Mouse (Mus musculus) heart, postnatal 10 days (tissue): ENCODE results near the gene Zmiz1. TPM values are rescaled to one million over a fixed set of nuclear protein-coding genes. Genes with fewer than 3 reads are reported as not detected.
A peak's percentile ranks its signal among the peaks of the same experiment; 100 is the strongest.

Source experiments
- DNase-seq, 2 experiments: peaks; one replicate each; pipeline ENCODE4 v3.0.0; 2021
- intact Hi-C: fragments of 180-260 bp; cut with DNase I; formaldehyde crosslinking; loops from one replicate; pipeline ENCODE4 v1.15.1; 2025
- total RNA-seq, 2 experiments: library from RNA; stranded (reverse); gene quantifications; 2 replicates each; pipeline ENCODE4 v1.2.3; 2021

The Zmiz1 gene
- total RNA-seq, 2 experiments from 2014 or later, result 70.9 to 72.0 TPM

DNA sequence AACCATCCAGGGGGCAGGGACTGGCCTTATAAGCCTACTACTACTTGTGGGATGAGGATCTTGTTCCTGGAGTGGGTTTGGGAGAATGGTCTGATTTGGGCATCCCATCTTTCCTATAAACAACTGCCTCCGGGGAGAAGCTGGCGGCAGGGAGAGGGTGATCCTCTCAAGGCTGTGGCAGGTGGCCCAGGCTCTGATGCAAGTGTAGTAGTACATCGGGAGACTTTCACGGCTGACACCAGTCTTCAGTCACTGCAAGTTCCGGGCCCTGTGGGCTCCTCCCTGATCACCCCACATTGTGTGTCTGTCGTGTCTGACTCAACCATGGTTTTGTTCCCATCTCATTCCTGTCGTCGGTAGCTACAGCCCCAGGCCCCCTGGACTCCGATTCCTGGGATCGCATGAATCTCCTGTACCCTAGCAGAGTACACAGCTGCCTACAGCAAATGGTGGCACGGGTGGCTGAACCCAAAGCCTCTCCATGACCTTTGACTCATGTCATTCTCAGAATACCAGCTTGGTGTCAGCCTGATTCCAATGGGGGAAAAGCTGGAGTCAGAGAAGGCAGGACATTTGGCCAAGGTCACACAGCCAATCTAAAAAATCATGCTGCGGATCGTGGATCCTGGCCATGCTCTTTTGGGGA is 49.2 kb downstream of the Zmiz1 start:
- no peak for DNase-seq
- intact Hi-C loops, result no loop called here

DNA sequence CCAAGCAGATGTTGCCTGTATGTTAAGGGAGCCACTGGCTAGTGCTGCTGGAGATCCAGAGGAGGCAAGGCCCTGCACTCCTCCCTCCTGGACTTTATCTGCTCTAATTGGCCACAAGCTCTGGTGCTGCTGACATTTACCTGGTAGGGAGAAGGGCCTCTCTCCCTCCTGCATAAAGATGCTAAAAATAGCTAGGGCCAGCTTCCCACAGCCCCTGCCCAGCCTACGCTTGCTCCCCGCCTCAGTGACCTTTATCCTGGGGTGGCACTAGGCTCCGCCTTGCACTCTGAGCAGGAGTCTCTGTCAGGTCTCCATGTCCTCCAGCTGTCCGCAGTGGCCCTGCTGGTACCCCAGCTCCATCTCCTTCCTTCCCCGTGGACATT is 49.8 kb downstream of the Zmiz1 start:
- intact Hi-C loops, result no loop called here
- DNase-seq, result peak; percentile 61 to 82

DNA sequence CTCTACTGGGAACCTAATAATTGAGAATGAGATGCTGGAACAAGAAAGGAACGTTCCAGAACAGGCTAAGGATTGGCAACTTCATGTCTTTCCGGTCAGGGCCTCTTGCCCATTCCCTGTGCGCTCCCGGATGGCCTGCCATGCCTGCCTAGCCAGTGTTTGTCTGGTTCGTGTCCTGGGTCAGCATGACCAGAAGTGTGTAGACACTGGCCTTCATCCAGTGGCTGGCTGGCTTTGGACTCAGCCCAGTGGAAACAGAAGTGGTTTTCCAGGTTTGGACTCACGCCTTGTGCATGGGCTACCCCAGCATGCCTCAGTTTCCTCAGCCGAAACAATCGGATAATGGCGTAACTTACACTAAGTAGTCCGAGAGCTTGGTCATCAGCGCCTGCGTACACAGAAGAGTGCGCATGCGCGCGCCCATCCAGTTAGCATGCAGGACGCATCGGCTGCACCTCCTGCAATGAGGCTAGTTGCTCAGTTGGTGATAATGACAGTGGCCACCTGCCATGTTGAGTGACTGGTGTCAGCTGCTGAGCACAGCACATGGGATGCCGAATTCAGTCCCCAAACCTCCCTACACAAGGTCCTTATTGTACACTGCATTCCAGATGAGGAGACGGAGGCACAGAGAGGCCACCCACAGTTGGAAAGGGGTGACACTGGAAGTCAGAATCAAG is 50.6 kb downstream of the Zmiz1 start:
- DNase-seq, result no peak
- intact Hi-C loops, result no loop called here

DNA sequence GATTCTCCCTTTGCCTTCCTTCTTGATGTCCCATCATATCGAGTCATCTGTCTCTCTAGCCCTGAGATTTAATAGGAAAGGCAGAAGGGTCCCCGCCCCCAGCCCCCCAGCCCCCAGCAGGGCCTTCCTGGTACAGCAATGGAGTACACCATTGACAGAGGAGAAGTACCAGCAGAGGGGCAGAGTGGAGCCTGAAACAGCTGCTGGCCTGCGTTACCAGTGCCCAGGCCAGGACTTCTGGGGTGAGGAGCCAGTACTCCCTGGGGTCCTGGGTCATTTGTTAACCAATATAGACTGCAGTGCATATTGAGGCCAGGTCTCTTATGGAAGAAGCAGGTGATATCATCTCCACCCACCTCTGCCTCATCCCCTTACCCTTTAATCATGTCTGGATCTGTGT is 51.4 kb downstream of the Zmiz1 start:
- intact Hi-C loops, result no loop called here
- DNase-seq, result no peak

DNA sequence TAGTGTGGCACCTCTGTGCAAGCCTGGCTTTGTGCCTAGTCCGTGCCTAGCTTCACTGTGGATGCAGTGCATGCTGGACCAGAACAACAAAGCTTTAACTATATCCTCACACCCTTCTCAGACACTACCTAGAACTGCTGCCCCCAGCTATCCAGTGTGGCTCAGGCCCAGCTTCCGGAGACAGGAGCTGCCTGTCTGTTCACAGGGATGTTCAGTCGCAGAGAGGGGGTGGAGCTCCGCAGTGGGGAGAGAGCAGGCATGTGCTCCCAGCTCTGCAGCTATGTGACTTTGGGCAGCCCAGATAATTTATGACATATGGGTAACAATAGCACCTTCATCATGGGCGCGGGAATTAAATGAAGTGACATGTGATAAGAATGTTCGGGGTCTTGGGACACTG is 52.0 kb downstream of the Zmiz1 start:
- DNase-seq, result peak in 1 of 2 experiments; percentile 48
- intact Hi-C loops, result no loop called here

DNA sequence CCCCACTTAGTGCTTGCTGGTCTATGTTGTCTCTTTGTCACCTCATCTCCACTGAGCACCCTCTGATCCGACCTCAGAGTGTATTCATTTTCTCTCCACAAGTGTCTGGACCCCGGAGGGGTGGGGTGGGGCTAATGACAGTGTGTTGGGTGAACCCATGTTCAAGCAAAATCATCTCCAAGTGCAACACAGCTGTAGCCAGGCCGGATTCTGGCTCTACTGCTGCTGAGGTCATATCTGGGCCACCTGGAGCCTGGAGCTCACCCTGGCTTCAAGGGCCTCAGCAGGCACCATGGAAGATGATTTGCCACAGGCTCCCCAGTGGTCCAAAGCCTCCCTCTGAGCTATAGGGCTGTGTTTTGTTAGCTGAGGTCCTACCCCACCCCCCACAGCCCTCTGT is 52.6 kb downstream of the Zmiz1 start:
- intact Hi-C loops, result no loop called here
- DNase-seq, result peak; percentile 56 to 61

DNA sequence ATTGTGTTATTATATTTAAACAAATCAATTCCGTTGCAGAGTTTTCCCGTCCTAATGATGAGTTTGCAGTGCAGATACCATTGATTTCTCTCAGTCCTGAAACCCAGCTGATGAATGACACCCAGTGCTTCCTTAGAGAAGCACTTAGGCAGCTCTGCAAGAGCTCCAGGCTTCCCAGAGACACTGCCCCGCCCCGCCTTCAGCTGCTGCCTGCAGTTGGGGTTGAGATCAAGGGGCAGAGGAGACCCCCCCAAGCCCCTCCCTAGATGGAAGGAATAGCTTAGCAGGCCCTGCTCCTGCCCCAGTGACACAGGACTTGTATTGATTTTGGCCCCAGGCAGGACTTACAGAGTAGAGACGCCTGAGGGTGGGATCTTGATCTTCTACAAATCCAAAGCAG is 53.0 kb downstream of the Zmiz1 start:
- intact Hi-C loops, result no loop called here
- DNase-seq, result no peak

DNA sequence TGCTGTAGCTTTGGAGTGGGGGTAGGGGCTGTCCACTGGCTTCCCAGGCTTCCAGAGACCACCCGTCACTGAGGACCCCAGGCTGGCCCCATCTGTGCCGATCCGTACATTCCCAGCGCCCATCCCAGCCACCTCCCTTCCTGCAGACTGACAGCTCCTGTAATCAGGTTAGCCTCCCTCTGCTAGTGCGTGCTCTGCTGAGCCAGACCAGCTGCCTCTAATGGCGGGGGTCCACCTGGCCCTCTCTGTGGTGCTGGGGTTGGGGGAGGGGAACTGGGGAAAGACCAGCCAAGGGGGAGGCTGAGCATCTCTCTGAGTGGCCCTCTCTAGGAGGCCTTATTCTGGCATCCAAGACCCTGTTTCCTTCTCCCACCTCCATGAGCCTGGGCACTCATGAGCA is 53.8 kb downstream of the Zmiz1 start:
- DNase-seq, result no peak
- intact Hi-C loops, result no loop called here

DNA sequence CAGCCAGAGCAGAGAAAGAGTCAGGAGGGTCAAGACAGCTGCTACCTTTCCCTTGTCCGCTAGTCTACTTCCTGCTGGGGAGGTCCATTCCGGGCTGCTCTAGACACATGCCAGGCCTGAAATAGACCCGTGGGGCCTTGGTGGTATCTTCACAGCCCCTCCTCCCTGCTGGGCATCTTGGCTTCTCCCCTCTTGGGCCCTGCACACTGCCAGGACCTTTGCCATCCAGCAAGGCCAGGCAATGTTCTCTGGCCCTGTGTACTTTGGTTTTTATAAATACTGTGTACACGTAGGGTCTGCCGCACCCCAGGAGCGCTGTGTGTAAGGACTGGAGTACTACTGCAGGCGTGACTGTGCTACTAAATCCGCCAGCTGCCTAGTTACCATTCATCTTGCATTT is 54.5 kb downstream of the Zmiz1 start:
- peak; percentile 79 to 83 for DNase-seq
- intact Hi-C loops, result no loop called here

DNA sequence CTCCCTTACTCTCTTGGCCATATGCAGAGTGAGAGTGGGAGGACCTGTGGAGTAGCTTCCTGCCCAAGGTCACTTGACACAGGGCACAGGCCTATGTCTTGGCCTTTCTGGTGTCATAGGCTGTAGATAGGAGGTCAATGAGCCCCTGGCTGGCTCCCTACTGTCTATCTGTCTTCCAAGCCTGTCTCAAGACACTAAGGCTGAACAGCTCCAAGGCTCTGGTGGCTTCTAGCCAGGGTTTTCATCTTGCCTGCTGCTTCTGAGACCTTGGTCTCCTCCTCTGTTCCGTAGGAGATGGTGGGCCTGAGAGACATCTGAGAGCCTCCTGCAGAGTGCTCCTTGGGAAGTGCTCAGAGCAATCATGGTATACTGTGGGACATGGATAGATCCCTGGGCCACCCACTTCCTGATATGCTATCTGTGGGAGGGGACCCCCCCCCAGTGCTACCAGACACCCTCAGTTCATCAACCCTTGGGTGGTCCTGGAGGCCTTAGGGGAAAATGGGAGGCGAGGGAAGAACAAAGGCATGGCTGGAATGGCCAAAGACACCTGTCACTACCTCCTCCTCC is 56.0 kb downstream of the Zmiz1 start:
- intact Hi-C loops, result loop anchor here (5.0 kb wide), 1 partner anchor 113 kb away; no protein-coding TSS in a partner anchor

DNA sequence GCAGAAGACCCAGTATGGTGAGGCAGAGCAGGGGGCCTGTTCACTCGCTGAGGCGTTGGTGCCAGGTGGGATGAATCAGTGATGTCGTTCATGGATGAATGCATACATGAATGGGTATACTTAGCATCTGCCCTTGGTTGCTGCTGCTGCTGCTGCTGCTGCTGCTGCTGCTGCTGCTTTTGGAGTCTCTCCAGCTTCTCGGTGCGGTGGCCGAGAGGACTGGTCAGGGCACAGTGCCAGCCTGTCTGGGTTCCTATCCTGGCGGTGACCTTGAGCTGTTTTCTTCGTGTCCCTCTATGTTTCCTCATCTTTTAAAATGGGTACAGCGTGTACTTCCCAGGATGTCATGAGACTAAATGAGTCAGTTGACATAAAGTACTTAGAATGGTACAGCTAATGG is 56.9 kb downstream of the Zmiz1 start:
- DNase-seq, result peak; percentile 60 to 64

More for the DNA sequence above, 56.0 kb downstream of the Zmiz1 start:
- no peak for DNase-seq

DNA sequence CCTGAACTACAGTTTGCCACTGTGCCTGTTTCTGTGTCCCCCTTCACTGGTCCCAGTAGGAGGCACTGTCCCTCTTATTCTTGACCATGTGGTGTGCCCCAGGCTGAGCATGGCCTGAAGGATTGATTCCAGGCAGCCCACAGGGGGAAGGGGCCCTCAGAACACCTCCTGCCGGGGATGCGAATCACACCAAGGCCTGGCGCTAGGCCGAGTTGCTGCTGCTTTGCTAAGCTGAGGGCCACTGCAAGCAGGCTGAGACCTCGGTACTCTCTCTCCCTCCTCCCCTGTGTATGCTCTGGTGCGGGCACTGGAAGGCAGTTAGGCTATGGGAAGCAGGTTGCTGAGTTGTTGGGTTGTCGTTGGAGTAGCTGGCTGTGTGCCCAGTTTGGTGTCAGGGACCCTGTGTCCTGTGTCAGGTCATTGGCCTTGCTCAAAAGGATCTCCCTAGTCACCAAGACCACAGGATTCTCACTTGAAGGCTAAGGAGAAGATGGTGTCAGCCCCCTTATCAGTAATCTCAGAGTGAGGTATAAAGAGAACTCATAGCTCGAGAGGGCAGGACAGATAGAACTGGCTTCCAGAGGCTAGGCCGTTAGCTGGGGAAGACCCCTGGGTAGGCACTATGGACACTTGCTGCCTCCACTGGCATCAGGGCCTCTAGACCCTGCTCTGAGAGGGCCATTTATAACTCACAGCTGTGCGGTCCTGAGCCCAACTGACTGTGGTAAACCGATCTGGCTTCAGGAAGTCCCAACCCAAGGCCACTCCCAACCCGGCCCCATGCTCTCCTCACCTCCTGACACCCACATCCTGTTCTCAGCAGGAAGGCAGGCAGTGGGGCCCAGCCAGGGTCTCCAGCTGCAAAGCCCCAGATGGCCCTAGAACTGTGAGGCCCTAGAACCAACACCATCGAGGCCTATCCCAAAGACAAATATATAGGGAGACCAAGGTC is 57.9 kb downstream of the Zmiz1 start:
- intact Hi-C loops, result loop anchor here (2.0 to 5.0 kb wide), 2 partner anchors 48 to 115 kb away; no protein-coding TSS in a partner anchor
- peak; percentile 60 to 67 for DNase-seq

More for the DNA sequence above, 56.9 kb downstream of the Zmiz1 start:
- intact Hi-C loops, result loop anchor here (2.0 to 5.0 kb wide), 2 partner anchors 49 to 114 kb away; no protein-coding TSS in a partner anchor

DNA sequence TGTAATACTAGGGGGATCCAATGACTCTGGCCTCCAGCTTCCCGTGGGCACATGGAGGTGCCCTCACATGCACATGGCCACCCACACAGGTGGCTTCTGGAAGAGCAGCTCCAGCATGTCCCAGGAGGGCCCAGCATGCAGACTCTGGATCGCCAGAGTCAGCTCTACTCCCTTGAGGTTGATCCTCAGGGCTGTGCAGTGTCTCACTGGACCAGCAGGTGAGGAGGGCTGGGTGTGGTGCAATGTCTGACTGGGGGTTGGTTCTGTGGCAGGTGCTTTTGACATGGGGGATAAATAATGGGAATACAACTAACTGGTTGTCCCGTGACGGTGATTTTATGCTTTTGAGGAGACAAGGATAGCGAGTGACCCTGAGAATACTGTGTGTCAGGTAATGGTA is 59.7 kb downstream of the Zmiz1 start:
- intact Hi-C loops, result loop anchor here (5.0 kb wide), 1 partner anchor 116 kb away; no protein-coding TSS in a partner anchor
- no peak for DNase-seq

DNA sequence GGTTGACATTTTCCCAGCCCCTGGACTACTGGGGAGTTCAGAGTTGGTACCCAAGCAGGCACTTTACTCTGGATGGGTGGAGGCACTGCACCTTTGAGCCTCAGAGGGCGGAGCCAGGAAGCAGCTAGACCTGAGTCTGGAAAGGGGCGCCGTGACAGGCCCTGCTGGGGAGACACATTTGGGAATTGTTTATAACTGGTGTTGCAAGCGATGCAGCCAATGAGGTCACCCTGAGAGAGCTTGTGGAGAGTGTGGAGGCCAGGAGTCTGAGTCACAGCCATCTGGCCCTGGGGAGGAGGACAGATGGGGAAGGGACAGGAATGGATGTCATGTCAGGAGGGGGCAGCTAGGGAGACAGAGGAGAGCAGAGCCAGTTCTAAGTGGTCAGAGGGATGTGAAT is 60.7 kb downstream of the Zmiz1 start:
- DNase-seq, result peak; percentile 81 to 83
- intact Hi-C loops, result loop anchor here (5.0 kb wide), 1 partner anchor 117 kb away; no protein-coding TSS in a partner anchor

DNA sequence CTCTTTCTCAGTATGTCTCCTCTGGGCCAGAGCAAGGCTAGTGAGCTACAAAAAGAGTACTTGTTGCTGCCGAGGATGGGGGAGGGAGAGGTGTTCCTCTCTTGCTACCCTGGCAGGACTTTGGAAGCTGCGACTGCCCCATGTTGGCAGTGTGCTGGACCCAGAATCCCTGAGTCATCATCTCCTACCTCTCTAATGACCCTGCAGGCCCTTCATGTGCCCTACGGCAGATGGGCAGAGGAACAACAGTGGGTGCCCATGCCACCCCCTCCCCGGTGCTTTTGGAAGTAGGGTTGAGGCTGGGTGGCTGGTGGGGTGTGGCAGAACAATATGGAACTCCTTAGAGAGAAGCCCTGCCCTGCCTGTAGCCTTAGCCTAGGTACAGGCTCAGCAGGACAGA is 61.6 kb downstream of the Zmiz1 start:
- DNase-seq, result peak; percentile 59 to 70
- intact Hi-C loops, result no loop called here

DNA sequence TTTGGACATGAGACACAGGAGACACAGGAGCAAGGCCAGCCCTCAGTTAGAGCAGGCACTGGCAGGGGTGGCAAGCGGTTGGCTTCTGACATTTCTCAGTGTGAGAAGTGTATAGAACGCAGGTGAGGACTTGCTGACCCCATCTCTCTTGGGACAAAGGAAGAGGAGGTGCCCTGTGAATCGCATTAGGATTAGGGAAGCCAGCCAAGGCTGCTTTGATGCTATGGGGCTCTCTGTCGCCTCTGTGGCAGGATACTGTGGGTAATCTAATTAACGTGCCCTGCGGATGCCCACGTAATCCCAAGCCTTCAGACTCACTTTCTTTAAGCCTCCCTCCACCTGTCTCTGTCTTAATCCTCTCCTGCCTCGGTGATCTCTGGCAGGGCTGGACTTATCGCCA is 62.0 kb downstream of the Zmiz1 start:
- intact Hi-C loops, result no loop called here
- no peak for DNase-seq

DNA sequence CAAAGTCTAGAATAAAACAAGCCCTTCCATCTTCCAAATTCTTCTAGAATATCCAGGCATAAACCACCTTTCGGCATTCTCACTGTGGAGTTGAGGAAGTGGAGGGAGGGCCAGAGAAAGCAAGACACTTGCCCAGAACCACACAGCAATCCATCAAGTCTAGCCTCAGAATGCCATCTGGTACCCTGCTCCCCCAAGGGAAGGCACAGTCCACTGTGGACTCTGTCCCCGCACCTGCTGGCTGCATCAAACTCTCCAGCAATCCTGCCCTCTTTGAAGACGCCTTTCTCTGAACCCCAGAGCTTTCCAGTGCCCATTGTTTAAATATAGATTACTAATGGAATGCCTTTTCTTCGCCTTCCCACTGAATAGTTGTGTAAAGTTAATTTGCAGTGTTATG is 62.5 kb downstream of the Zmiz1 start:
- DNase-seq, result no peak
- intact Hi-C loops, result no loop called here

DNA sequence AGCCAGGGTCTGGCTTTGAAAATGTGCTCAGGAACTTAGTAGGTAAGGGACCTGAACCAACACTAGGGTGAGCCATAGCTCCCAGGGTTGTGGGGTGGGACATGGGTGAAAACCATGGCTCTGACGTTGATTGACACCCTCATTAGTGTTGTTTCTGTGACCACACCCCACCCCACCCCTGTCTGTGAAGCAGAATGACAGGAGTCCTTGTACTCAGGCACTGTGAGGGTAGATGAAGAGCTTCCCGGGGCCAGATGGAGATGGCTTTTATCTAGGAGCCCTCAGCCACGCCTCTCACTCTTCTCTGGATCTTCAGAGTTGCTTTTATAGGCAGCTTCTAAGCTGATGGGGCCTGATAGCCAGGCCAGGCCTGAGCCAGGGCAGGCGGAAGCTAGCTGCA is 63.4 kb downstream of the Zmiz1 start:
- peak in 1 of 2 experiments; percentile 32 for DNase-seq
- intact Hi-C loops, result no loop called here

DNA sequence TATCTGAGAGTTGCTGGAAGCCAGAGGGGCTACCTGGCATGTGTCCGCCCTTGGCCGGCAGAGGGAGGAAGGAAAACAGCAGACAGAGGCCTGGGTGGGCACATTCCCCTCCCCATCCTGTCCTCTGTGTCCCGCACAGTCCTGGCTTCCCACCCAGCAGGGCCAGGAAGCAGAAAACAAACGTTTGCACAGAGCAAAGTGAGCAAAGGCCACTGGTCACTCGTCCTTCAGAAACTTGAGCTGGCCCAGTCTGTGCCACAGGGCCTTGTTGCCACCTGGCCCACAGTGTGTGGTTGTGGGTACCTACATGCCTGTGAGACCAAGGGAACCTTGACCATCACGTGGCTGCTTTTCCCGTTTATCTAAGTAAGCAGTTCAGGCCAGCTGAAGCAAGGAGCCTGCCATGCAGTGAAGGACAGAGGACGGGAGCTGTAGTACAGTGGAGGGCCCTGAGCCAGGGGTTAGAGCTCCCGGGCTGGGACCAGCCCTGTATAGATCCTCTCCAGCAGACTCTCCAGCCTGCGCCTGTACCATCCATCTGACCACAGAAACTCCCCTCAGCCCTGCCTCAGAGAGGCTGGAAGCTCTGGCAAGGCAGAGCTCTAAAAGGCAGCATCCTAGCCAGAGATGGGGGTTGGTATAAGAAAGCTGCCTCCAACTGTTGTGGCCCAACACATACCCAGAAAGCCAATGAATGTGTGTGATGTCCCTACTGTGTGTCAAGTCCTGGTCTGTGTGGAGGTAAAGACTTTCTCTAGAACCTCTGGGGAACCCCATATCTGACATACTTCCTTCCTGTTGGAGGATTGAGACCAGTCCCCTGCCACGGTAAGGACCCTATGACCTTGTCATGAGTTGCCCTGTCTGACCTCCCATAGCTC is 64.5 kb downstream of the Zmiz1 start:
- DNase-seq, result peak; percentile 65 to 80
- intact Hi-C loops, result loop anchor here (2.0 kb wide), 1 partner anchor 63 kb away; no protein-coding TSS in a partner anchor

DNA sequence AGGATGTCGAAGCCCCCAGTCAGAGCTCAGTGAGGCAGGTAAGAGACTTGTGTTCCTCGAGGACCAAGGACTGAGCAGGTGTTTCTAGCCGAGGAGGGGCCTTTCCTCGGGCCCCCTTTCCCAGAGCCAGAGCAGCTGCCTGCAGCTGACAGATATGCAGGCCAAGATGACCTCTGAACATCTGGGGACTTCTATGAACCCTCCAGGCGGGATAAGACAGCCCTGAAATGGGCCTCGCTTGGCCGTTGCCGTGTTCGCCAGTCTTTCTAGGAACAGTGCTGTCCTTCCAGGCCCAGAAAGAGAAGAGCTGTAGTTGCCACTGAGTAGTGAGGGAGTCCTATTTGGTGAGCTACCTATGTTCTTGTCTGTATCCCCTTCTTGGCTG is 65.1 kb downstream of the Zmiz1 start:
- peak in 1 of 2 experiments; percentile 56 for DNase-seq

More for the DNA sequence above, 65.1 kb downstream of the Zmiz1 start:
- intact Hi-C loops, result loop anchor here (2.0 kb wide), 1 partner anchor 63 kb away; no protein-coding TSS in a partner anchor
